Mouse (Mus musculus) C2C12 (cell line): ENCODE data around the gene Ckap4. TPM values are rescaled to one million over a fixed set of nuclear protein-coding genes. Genes with fewer than 3 reads are reported as not detected.
"Not testable (repeated sequence)": the region's sequence is repeated elsewhere in the genome, so short reads cannot be mapped to it uniquely, and the experiment has no call there.

Experiments
- H3K27me3 ChIP-seq: one replicate; pipeline ENCODE4 v1.6.1; 2011; ENCODE audit not compliant: control insufficient read depth, insufficient read depth, insufficient read length
- H3K36me3 ChIP-seq: one replicate; pipeline ENCODE4 v1.6.1; 2011; ENCODE audit not compliant: control insufficient read depth, insufficient read depth
- H3K4me3 ChIP-seq: one replicate; pipeline ENCODE4 v1.5.1; 2011; ENCODE audit warnings: mild to moderate bottlenecking, control low read depth; ENCODE audit not compliant: poor library complexity, insufficient read depth, severe bottlenecking
- H3K79me2 ChIP-seq: one replicate; pipeline ENCODE4 v1.6.1; 2011; ENCODE audit not compliant: control insufficient read depth, insufficient read depth
- H3K79me3 ChIP-seq: one replicate; pipeline ENCODE4 v1.6.1; 2011; ENCODE audit warnings: low read depth, control low read depth
- H3ac ChIP-seq: one replicate; pipeline ENCODE3; 2011; ENCODE audit warnings: low read depth; ENCODE audit not compliant: control insufficient read depth, insufficient read length
- CEBPB ChIP-seq: IDR thresholded peaks from one replicate; pipeline ENCODE4 v1.6.1; 2011; ENCODE audit warnings: low read depth, mild to moderate bottlenecking, control low read depth, moderate library complexity
- CTCF ChIP-seq: IDR thresholded peaks from one replicate; pipeline ENCODE4 v1.5.1; 2011; ENCODE audit not compliant: control insufficient read depth, insufficient read depth, insufficient read length
- FOSL1 ChIP-seq: IDR thresholded peaks from one replicate; pipeline ENCODE4 v1.8.0; 2011; ENCODE audit warnings: mild to moderate bottlenecking, low read length; ENCODE audit not compliant: poor library complexity, insufficient read depth, severe bottlenecking
- MAX ChIP-seq: IDR thresholded peaks from one replicate; pipeline ENCODE4 v1.6.1; 2011; ENCODE audit warnings: mild to moderate bottlenecking, control low read depth
- MYOD1 ChIP-seq: IDR thresholded peaks from one replicate; pipeline ENCODE4 v1.6.1; 2011; ENCODE audit warnings: low read depth; ENCODE audit not compliant: control insufficient read depth, insufficient read length
- MYOG ChIP-seq: IDR thresholded peaks from one replicate; pipeline ENCODE4 v1.6.1; 2011; ENCODE audit not compliant: control insufficient read depth, insufficient read length; ENCODE audit errors: extremely low read depth
- USF1 ChIP-seq: IDR thresholded peaks from one replicate; pipeline ENCODE4 v1.6.1; 2011; ENCODE audit warnings: low read depth, mild to moderate bottlenecking, control low read depth, moderate library complexity
- polyA plus RNA-seq: library from polyadenylated mRNA; unstranded; fragments of >200 nt; fragmentation: generic; extraction: Trizol; gene quantifications from one replicate; pipeline ENCODE4 v1.2.1, GENCODE M21; 2012; ENCODE audit warnings: missing spikeins

Ckap4 gene
- polyA plus RNA-seq, 1 experiment = 106 TPM

GRCm38 (mm10) chr10:84526488-84526887 lies 7.4 kb downstream of the Ckap4 start:
- H3K36me3 ChIP-seq = peaks cover 73% of the 10 kb centered on the region
- TF ChIP-seq CEBPB = no peak
- TF ChIP-seq USF1 = no peak
- TF ChIP-seq CTCF = no peak
- no peak for TF ChIP-seq FOSL1
- TF ChIP-seq MYOD1 = no peak
- no peak for TF ChIP-seq MAX
- no peak for TF ChIP-seq MYOG
- H3ac ChIP-seq = no peak overlapping the region
- H3K79me2 ChIP-seq = peaks cover 58% of the 10 kb centered on the region
- no peaks in the 10 kb centered on the region for H3K27me3 ChIP-seq
- H3K4me3 ChIP-seq = no peak overlapping the region
- peaks cover 50% of the 10 kb centered on the region for H3K79me3 ChIP-seq

- Histone ChIP-seq H3K79me2 (peaks cover 30% of the 10 kb centered on the region), H3K36me3 (peaks cover 45% of the 10 kb centered on the region), H3K27me3 (no peaks in the 10 kb centered on the region), H3K4me3 (no peak overlapping the region), H3ac (no peak overlapping the region), H3K79me3 (peaks cover 22% of the 10 kb centered on the region)
- no peak for TF ChIP-seq USF1
- TF ChIP-seq MAX = no peak
- no peak for TF ChIP-seq CTCF
- TF ChIP-seq FOSL1 = no peak
- TF ChIP-seq MYOD1 = no peak
- no peak for TF ChIP-seq MYOG
- no peak for TF ChIP-seq CEBPB
These were observed 10.2 kb downstream of the Ckap4 start for GRCm38 (mm10) chr10:84523682-84524081.

- H3K4me3 ChIP-seq = no peak overlapping the region
- no peaks in the 10 kb centered on the region for H3K79me3 ChIP-seq
- no peak overlapping the region for H3ac ChIP-seq
- H3K27me3 ChIP-seq = no peaks in the 10 kb centered on the region
- TF ChIP-seq MYOG = no peak
- no peak for TF ChIP-seq FOSL1
- no peak for TF ChIP-seq MAX
- no peak for TF ChIP-seq USF1
- no peak for TF ChIP-seq CTCF
- TF ChIP-seq CEBPB = no peak
- no peak for TF ChIP-seq MYOD1
- no peaks in the 10 kb centered on the region for H3K79me2 ChIP-seq
- no peaks in the 10 kb centered on the region for H3K36me3 ChIP-seq
These were observed 17.4 kb downstream of the Ckap4 start for GRCm38 (mm10) chr10:84516414-84516927.

- H3K27me3 ChIP-seq, H3ac ChIP-seq, H3K79me2 ChIP-seq, H3K79me3 ChIP-seq, H3K36me3 ChIP-seq, H3K4me3 ChIP-seq: not testable (repeated sequence)
These were observed 17.9 kb downstream of the Ckap4 start for GRCm38 (mm10) chr10:84515980-84516379.

- H3K79me3 ChIP-seq = no peaks in the 10 kb centered on the region
- H3K27me3 ChIP-seq = no peaks in the 10 kb centered on the region
- no peak overlapping the region for H3ac ChIP-seq
- no peaks in the 10 kb centered on the region for H3K79me2 ChIP-seq
- no peak overlapping the region for H3K4me3 ChIP-seq
- H3K36me3 ChIP-seq = no peaks in the 10 kb centered on the region
- peak; percentile 40 for TF ChIP-seq CTCF
- no peak for TF ChIP-seq MYOD1
These were observed 18.3 kb downstream of the Ckap4 start for GRCm38 (mm10) chr10:84515512-84515950.

- TF ChIP-seq MAX (no peak), MYOD1 (no peak), CEBPB (peak; percentile 36), CTCF (peak; percentile 81)
- H3K4me3 ChIP-seq = no peak overlapping the region
- H3K79me3 ChIP-seq = no peaks in the 10 kb centered on the region
- no peaks in the 10 kb centered on the region for H3K79me2 ChIP-seq
- no peak overlapping the region for H3ac ChIP-seq
- no peaks in the 10 kb centered on the region for H3K36me3 ChIP-seq
- H3K27me3 ChIP-seq = no peaks in the 10 kb centered on the region
These were observed 19.8 kb downstream of the Ckap4 start for GRCm38 (mm10) chr10:84514038-84514578.
